8 mouse cellular contexts compared by ENCODE assay signal in genomic region chr14:58075433-58076029, GRCm38 (mm10). TPM values are rescaled to one million over a fixed set of nuclear protein-coding genes. Genes with fewer than 3 reads are reported as not detected.
DNase-seq lines count a peak whose midpoint lies in the region; ATAC-seq and TF ChIP-seq lines count a peak whose summit lies in the region.

No protein-coding gene starts in this region.

- ATAC-seq in lung, embryonic 14.5 days (ENCODE audit: insufficient read depth): peak; percentile 5; the same call in 1 of the 2 replicates
- peak; percentile 18 for ATAC-seq in forebrain, postnatal 0 days
- peak; percentile 3; the same call in 1 of the 2 replicates for ATAC-seq in intestine, postnatal 0 days
- ATAC-seq in liver, embryonic 12.5 days: 0 out of 2 replicates have a peak, but pooled peaks have one; percentile 10

- peak overlapping the region; percentile 53 for H3K4me3 ChIP-seq in lung, embryonic 14.5 days (ENCODE audit: low read depth, low read length)
- peak overlapping the region; percentile 63 for H3K4me3 ChIP-seq in forebrain, postnatal 0 days (ENCODE audit: low read depth, low read length)
- H3K4me3 ChIP-seq in intestine, postnatal 0 days (ENCODE audit: low read depth, low read length): peak overlapping the region; percentile 70
- H3K4me3 ChIP-seq in liver, embryonic 12.5 days: peak overlapping the region; percentile 49

- H3K9me3 ChIP-seq in lung, embryonic 14.5 days (ENCODE audit: low read depth, low read length): no peaks in the 10 kb centered on the region
- H3K9me3 ChIP-seq in forebrain, postnatal 0 days (ENCODE audit: low read length): no peaks in the 10 kb centered on the region
- H3K9me3 ChIP-seq in intestine, postnatal 0 days (ENCODE audit: control insufficient read depth): no peaks in the 10 kb centered on the region
- no peaks in the 10 kb centered on the region for H3K9me3 ChIP-seq in liver, embryonic 12.5 days (replicated peaks)

- peaks cover 83% of the 10 kb centered on the region for H3K27me3 ChIP-seq in lung, embryonic 14.5 days (ENCODE audit: insufficient read depth, low read length)
- peaks cover 26% of the 10 kb centered on the region for H3K27me3 ChIP-seq in forebrain, postnatal 0 days (ENCODE audit: insufficient read depth, low read length)
- H3K27me3 ChIP-seq in intestine, postnatal 0 days (replicated peaks; ENCODE audit: control insufficient read depth, insufficient read depth, low read length): peaks cover 24% of the 10 kb centered on the region; the same call in 1 of the 2 replicates
- H3K27me3 ChIP-seq in liver, embryonic 12.5 days (replicated peaks): peaks cover 92% of the 10 kb centered on the region

- TF ChIP-seq CTCF in lung, embryonic 14.5 days (IDR thresholded peaks at IDR 0.05; ENCODE audit: low read depth): peak; percentile 17; the same call in 1 of the 2 replicates
- peak; percentile 18; the same call in 1 of the 2 replicates for TF ChIP-seq CTCF in forebrain, postnatal 0 days (IDR thresholded peaks at IDR 0.05; ENCODE audit: low read depth)
- TF ChIP-seq CTCF in intestine, postnatal 0 days (IDR thresholded peaks at IDR 0.05; ENCODE audit: low read depth): peak; percentile 46

- DNase-seq in lung, embryonic 14.5 days: peak; percentile 41
- no peak for DNase-seq in lung, adult 18-20 months
- DNase-seq in cerebellum, adult 18-20 months: peak; percentile 71 to 74
- no peak for DNase-seq in forebrain, postnatal 0 days
- DNase-seq in right cerebral cortex, adult 2 months (ENCODE audit: low spot score in 2 of 2): peak; percentile 32 to 49
- DNase-seq in spleen, adult 12 weeks (ENCODE audit: low spot score): no peak

- under 1% methylated on average over 31 of the region's 31 CpGs for WGBS in lung, embryonic 14.5 days
- under 1% methylated on average over 31 of the region's 31 CpGs for WGBS in forebrain, postnatal 0 days
- 0% methylated on average over 31 of the region's 31 CpGs for WGBS in intestine, postnatal 0 days
- WGBS in liver, embryonic 12.5 days (ENCODE audit: insufficient replicate concordance): under 1% methylated on average over 31 of the region's 31 CpGs

- H3K4me1 ChIP-seq in lung, embryonic 14.5 days (ENCODE audit: insufficient read depth): 0 out of 2 replicates have a peak, but pooled peaks cover 6% of the 10 kb centered on the region
- peaks cover 9% of the 10 kb centered on the region for H3K4me1 ChIP-seq in forebrain, postnatal 0 days (ENCODE audit: insufficient read depth)
- H3K4me1 ChIP-seq in intestine, postnatal 0 days (replicated peaks; ENCODE audit: control insufficient read depth, insufficient read depth, low read length): no peaks in the 10 kb centered on the region
- peaks cover 37% of the 10 kb centered on the region for H3K4me1 ChIP-seq in liver, embryonic 12.5 days

- H3K27ac ChIP-seq in lung, embryonic 14.5 days (ENCODE audit: low read depth): no peak overlapping the region
- H3K27ac ChIP-seq in forebrain, postnatal 0 days (ENCODE audit: low read depth, low read length): peak overlapping the region; percentile 72
- peak overlapping the region; percentile 78 for H3K27ac ChIP-seq in intestine, postnatal 0 days (ENCODE audit: low read depth, low read length)
- no peak overlapping the region for H3K27ac ChIP-seq in liver, embryonic 12.5 days

- peak overlapping the region; percentile 54 for H3K9ac ChIP-seq in lung, embryonic 14.5 days
- H3K9ac ChIP-seq in forebrain, postnatal 0 days: peak overlapping the region; percentile 62
- peak overlapping the region; percentile 66 for H3K9ac ChIP-seq in intestine, postnatal 0 days (ENCODE audit: low read depth, low read length)
- H3K9ac ChIP-seq in liver, embryonic 12.5 days: no peak overlapping the region

- peak overlapping the region; percentile 93 for H3K4me2 ChIP-seq in lung, embryonic 14.5 days
- peak overlapping the region; percentile 96 for H3K4me2 ChIP-seq in forebrain, postnatal 0 days (ENCODE audit: low read depth)
- peak overlapping the region; percentile 94 for H3K4me2 ChIP-seq in intestine, postnatal 0 days (replicated peaks; ENCODE audit: low read depth)
- H3K4me2 ChIP-seq in liver, embryonic 12.5 days: peak overlapping the region; percentile 64

- H3K36me3 ChIP-seq in lung, embryonic 14.5 days (ENCODE audit: insufficient read depth): no peaks in the 10 kb centered on the region
- H3K36me3 ChIP-seq in forebrain, postnatal 0 days (ENCODE audit: insufficient read depth): no peaks in the 10 kb centered on the region
- H3K36me3 ChIP-seq in intestine, postnatal 0 days (ENCODE audit: control insufficient read depth, insufficient read depth): no peaks in the 10 kb centered on the region
- H3K36me3 ChIP-seq in liver, embryonic 12.5 days: no peaks in the 10 kb centered on the region

RNA-seq across cellular contexts. Expression of gene Fgf9, which starts 5.2 kb away (rescaled TPM):
- 7.8 and 9.1 TPM in 2 replicates for polyA plus RNA-seq in lung, embryonic 14.5 days (2014; fragmentation: Nextera tagmentation; extraction: Ambion mirVana)
- 6.9 and 14.8 TPM in 2 replicates for total RNA-seq in forebrain, postnatal 0 days (2014; rRNA removed)
- 9.6 and 16.4 TPM in 2 replicates for polyA plus RNA-seq in forebrain, postnatal 0 days (2015; fragmentation: Nextera tagmentation; extraction: Ambion mirVana)
- 5.7 TPM in 2 replicates for polyA plus RNA-seq in intestine, postnatal 0 days (2015; fragmentation: Nextera tagmentation; extraction: Ambion mirVana)
- polyA plus RNA-seq in liver, embryonic 12.5 days (2016; fragmentation: Nextera tagmentation; extraction: Ambion mirVana): 0.83 and 0.98 TPM in 2 replicates

Comparison
In these comparisons a context has a peak if more than half of its experiments do, and no peak if none do; other contexts are left out.
1. DNase-seq: peak in lung, embryonic 14.5 days (single experiment), cerebellum, adult 18-20 months (2 of 2) and right cerebral cortex, adult 2 months (2 of 2); none in lung, adult 18-20 months (0 of 2), forebrain, postnatal 0 days (single experiment) and spleen, adult 12 weeks (single experiment).
2. H3K27ac ChIP-seq: peak in forebrain, postnatal 0 days (single experiment) and intestine, postnatal 0 days (single experiment); none in lung, embryonic 14.5 days (single experiment) and liver, embryonic 12.5 days (single experiment).
3. Peak in every context shown above with its lines, with median percentiles within 50 percentile points of each other: ATAC-seq, H3K4me2 ChIP-seq, H3K4me3 ChIP-seq and CTCF ChIP-seq.